Mouse (Mus musculus) lung, postnatal 14 days (tissue): ENCODE data around the gene Gm10031.

Experiments used
- DNase-seq: peaks from one replicate; pipeline ENCODE4 v3.0.0; 2021

The Gm10031 gene

GRCm38 (mm10) chr1:156558024-156558930 is 34.5 kb downstream of the Gm10031 start, which contains the start of gene Abl2:
Gene Abl2 (plus strand): TSS chr1:156558786.
- peak; percentile 89 for DNase-seq

- peak; percentile 52 for DNase-seq
Observed at GRCm38 (mm10) chr1:156558950-156559640, 35.3 kb downstream of the Gm10031 start.

GRCm38 (mm10) chr1:156559641-156560020 is 35.8 kb downstream of the Gm10031 start:
- DNase-seq = no peak

GRCm38 (mm10) chr1:156560500-156560899 is 36.7 kb downstream of the Gm10031 start:
- no peak for DNase-seq

- DNase-seq = no peak
Observed at GRCm38 (mm10) chr1:156565328-156565727, 41.5 kb downstream of the Gm10031 start.

- DNase-seq = peak; percentile 15
Observed at GRCm38 (mm10) chr1:156566132-156566531, 42.3 kb downstream of the Gm10031 start.

GRCm38 (mm10) chr1:156569615-156570014 is 45.8 kb downstream of the Gm10031 start:
- DNase-seq = no peak

- no peak for DNase-seq
Observed at GRCm38 (mm10) chr1:156572952-156573351, 49.1 kb downstream of the Gm10031 start.
